Mouse (Mus musculus) embryonic facial prominence, embryonic 14.5 days (tissue): ENCODE data around the gene Ccdc182. TPM values are rescaled to one million over a fixed set of nuclear protein-coding genes. Genes with fewer than 3 reads are reported as not detected.

ENCODE experiments used
- ATAC-seq: fragments of 200-750 bp; cut with Nextera tagmentation; 2 replicates; pipeline ENCODE4 v1.8.0; 2017; ENCODE audit warnings: low read depth, moderate number of reproducible peaks, moderate TSS enrichment
- DNase-seq: peaks from one replicate; pipeline ENCODE4 v3.0.0-alpha.2; 2015; ENCODE audit warnings: low spot score
- H3K27ac ChIP-seq: fragments of 300-500 bp; sonication (generic); replicated peaks from 2 replicates; pipeline ENCODE4 v1.5.1; 2014; ENCODE audit warnings: low read depth, mild to moderate bottlenecking, low read length, moderate library complexity
- H3K27me3 ChIP-seq: fragments of 300-500 bp; sonication (generic); replicated peaks from 2 replicates; pipeline ENCODE4 v1.6.1; 2014; ENCODE audit warnings: low read length; ENCODE audit not compliant: control insufficient read depth, insufficient read depth
- H3K36me3 ChIP-seq: fragments of 300-500 bp; sonication (generic); 2 replicates; pipeline ENCODE4 v1.6.1; 2014; ENCODE audit warnings: low read length, mixed read lengths; ENCODE audit not compliant: control insufficient read depth, insufficient read depth
- H3K4me1 ChIP-seq: fragments of 300-500 bp; sonication (generic); 2 replicates; pipeline ENCODE4 v1.6.1; 2014; ENCODE audit warnings: antibody characterized with exemption, low read length; ENCODE audit not compliant: control insufficient read depth, insufficient read depth
- H3K4me2 ChIP-seq: fragments of 300-500 bp; sonication (generic); 2 replicates; pipeline ENCODE4 v1.6.1; 2014; ENCODE audit warnings: low read depth, mild to moderate bottlenecking, low read length, moderate library complexity, mixed read lengths
- H3K4me3 ChIP-seq: fragments of 300-500 bp; sonication (generic); 2 replicates; pipeline ENCODE4 v1.5.1; 2014; ENCODE audit warnings: low read depth, mild to moderate bottlenecking, low read length
- H3K9ac ChIP-seq: fragments of 300-500 bp; sonication (generic); 2 replicates; pipeline ENCODE4 v1.6.1; 2014; ENCODE audit warnings: low read depth, mild to moderate bottlenecking, low read length, moderate library complexity, mixed read lengths
- H3K9me3 ChIP-seq: fragments of 300-500 bp; sonication (generic); 2 replicates; pipeline ENCODE4 v1.6.1; 2016; ENCODE audit warnings: low read length; ENCODE audit not compliant: control insufficient read depth
- WGBS: fragments of 180-500 bp; shearing (Covaris S2); extraction: QIAGEN DNeasy Blood & Tissue Kit; methylation state at CpG from one replicate; pipeline ENCODE4 v1.1.7; 2014; 5-methylcytosine and 5-hydroxymethylcytosine counted together
- polyA plus RNA-seq: library from polyadenylated mRNA; unstranded; fragments of >200 nt; fragmentation: Nextera tagmentation; extraction: Ambion mirVana; gene quantifications from 2 replicates; pipeline ENCODE4 v1.2.1, GENCODE M21; 2014

Ccdc182 gene
- polyA plus RNA-seq, 1 experiment from 2014 or later, result not detected

- Histone ChIP-seq H3K4me1 (peaks cover 23% of the 10 kb centered on the region), H3K36me3 (no peaks in the 10 kb centered on the region), H3K27ac (no peak overlapping the region; the same call in 1 of the 2 replicates), H3K4me3 (no peak overlapping the region), H3K9me3 (no peaks in the 10 kb centered on the region; the same call in 1 of the 2 replicates), H3K4me2 (no peak overlapping the region), H3K27me3 (no peaks in the 10 kb centered on the region), H3K9ac (no peak overlapping the region)
- WGBS, result 73% methylated on average over 6 of the region's 6 CpGs
- DNase-seq, result no peak
- no peak for ATAC-seq
Observed at GRCm38 (mm10) chr11:88275949-88276348, 17.9 kb upstream of the Ccdc182 start.

- H3K4me1 ChIP-seq, result peaks cover 23% of the 10 kb centered on the region
- no peak overlapping the region for H3K4me3 ChIP-seq
- H3K9ac ChIP-seq, result no peak overlapping the region
- no peak overlapping the region for H3K4me2 ChIP-seq
- H3K9me3 ChIP-seq, result no peaks in the 10 kb centered on the region
- no peaks in the 10 kb centered on the region for H3K27me3 ChIP-seq
- peak; percentile 76 for DNase-seq
- H3K27ac ChIP-seq, result peak overlapping the region; percentile 13; the same call in 1 of the 2 replicates
- ATAC-seq, result peak; percentile 31; the same call in 1 of the 2 replicates
- WGBS, result 52% methylated on average over 19 of the region's 19 CpGs
- H3K36me3 ChIP-seq, result no peaks in the 10 kb centered on the region
Observed at GRCm38 (mm10) chr11:88276534-88277308, 17.1 kb upstream of the Ccdc182 start.

- no peak overlapping the region for H3K4me2 ChIP-seq
- H3K27ac ChIP-seq, result no peak overlapping the region
- H3K36me3 ChIP-seq, result no peaks in the 10 kb centered on the region
- WGBS, result 41% methylated on average over 4 of the region's 4 CpGs
- no peaks in the 10 kb centered on the region for H3K27me3 ChIP-seq
- peaks cover 23% of the 10 kb centered on the region for H3K4me1 ChIP-seq
- H3K4me3 ChIP-seq, result no peak overlapping the region
- no peak overlapping the region for H3K9ac ChIP-seq
- H3K9me3 ChIP-seq, result no peaks in the 10 kb centered on the region; the same call in 1 of the 2 replicates
- no peak for ATAC-seq
- no peak for DNase-seq
Observed at GRCm38 (mm10) chr11:88279006-88279405, 14.9 kb upstream of the Ccdc182 start.

- Histone ChIP-seq H3K4me3 (no peak overlapping the region), H3K27ac (no peak overlapping the region), H3K9me3 (no peaks in the 10 kb centered on the region; the same call in 1 of the 2 replicates), H3K9ac (no peak overlapping the region), H3K4me2 (no peak overlapping the region), H3K4me1 (peaks cover 12% of the 10 kb centered on the region; the same call in 1 of the 2 replicates), H3K36me3 (no peaks in the 10 kb centered on the region), H3K27me3 (no peaks in the 10 kb centered on the region)
- ATAC-seq (no peak), DNase-seq (no peak)
- WGBS, result 71% methylated on average over 7 of the region's 8 CpGs
Observed at GRCm38 (mm10) chr11:88280426-88280836, 13.4 kb upstream of the Ccdc182 start.

GRCm38 (mm10) chr11:88281428-88282119, 12.3 kb upstream of the Ccdc182 start:
- Histone ChIP-seq H3K4me1 (0 out of 2 replicates have a peak, but pooled peaks cover 1% of the 10 kb centered on the region), H3K9me3 (no peaks in the 10 kb centered on the region; the same call in 1 of the 2 replicates), H3K4me3 (no peak overlapping the region), H3K4me2 (no peak overlapping the region), H3K9ac (no peak overlapping the region), H3K36me3 (no peaks in the 10 kb centered on the region), H3K27ac (no peak overlapping the region), H3K27me3 (no peaks in the 10 kb centered on the region)
- no peak for ATAC-seq
- WGBS, result 78% methylated on average over 8 of the region's 8 CpGs
- DNase-seq, result no peak

- Histone ChIP-seq H3K4me2 (no peak overlapping the region), H3K27ac (no peak overlapping the region), H3K4me1 (no peaks in the 10 kb centered on the region), H3K4me3 (no peak overlapping the region), H3K9me3 (no peaks in the 10 kb centered on the region; the same call in 1 of the 2 replicates), H3K27me3 (no peaks in the 10 kb centered on the region), H3K36me3 (no peaks in the 10 kb centered on the region), H3K9ac (no peak overlapping the region)
- ATAC-seq (no peak), DNase-seq (no peak)
- WGBS, result 87% methylated on average over 2 of the region's 2 CpGs
Observed at GRCm38 (mm10) chr11:88282516-88282915, 11.3 kb upstream of the Ccdc182 start.

GRCm38 (mm10) chr11:88286019-88286418, 7.8 kb upstream of the Ccdc182 start:
- H3K36me3 ChIP-seq, result no peaks in the 10 kb centered on the region
- DNase-seq, result no peak
- H3K27ac ChIP-seq, result no peak overlapping the region
- H3K4me3 ChIP-seq, result no peak overlapping the region
- WGBS, result 53% methylated on average over 8 of the region's 8 CpGs
- ATAC-seq, result no peak
- H3K4me1 ChIP-seq, result no peaks in the 10 kb centered on the region
- H3K9ac ChIP-seq, result no peak overlapping the region
- H3K4me2 ChIP-seq, result no peak overlapping the region
- H3K9me3 ChIP-seq, result no peaks in the 10 kb centered on the region; the same call in 1 of the 2 replicates
- H3K27me3 ChIP-seq, result no peaks in the 10 kb centered on the region

- peak; percentile 62 for ATAC-seq
- no peaks in the 10 kb centered on the region for H3K36me3 ChIP-seq
- no peak overlapping the region for H3K4me2 ChIP-seq
- H3K9me3 ChIP-seq, result no peaks in the 10 kb centered on the region
- no peak overlapping the region for H3K9ac ChIP-seq
- H3K4me1 ChIP-seq, result no peaks in the 10 kb centered on the region
- WGBS, result 25% methylated on average over 11 of the region's 11 CpGs
- peak; percentile 32 for DNase-seq
- no peak overlapping the region for H3K27ac ChIP-seq
- H3K27me3 ChIP-seq, result no peaks in the 10 kb centered on the region
- no peak overlapping the region for H3K4me3 ChIP-seq
Observed at GRCm38 (mm10) chr11:88288400-88288799, 5.5 kb upstream of the Ccdc182 start.
